Mouse (Mus musculus) thymus, postnatal 25 days (tissue): ENCODE results near the gene Gbp9.
A peak's percentile ranks its signal among the peaks of the same experiment; 100 is the strongest.
"Not testable (repeated sequence)": the region's sequence is repeated elsewhere in the genome, so short reads cannot be mapped to it uniquely, and the experiment has no call there.

Experiments
- DNase-seq: peaks from one replicate; pipeline ENCODE4 v3.0.0; 2022

Gene Gbp9

DNA sequence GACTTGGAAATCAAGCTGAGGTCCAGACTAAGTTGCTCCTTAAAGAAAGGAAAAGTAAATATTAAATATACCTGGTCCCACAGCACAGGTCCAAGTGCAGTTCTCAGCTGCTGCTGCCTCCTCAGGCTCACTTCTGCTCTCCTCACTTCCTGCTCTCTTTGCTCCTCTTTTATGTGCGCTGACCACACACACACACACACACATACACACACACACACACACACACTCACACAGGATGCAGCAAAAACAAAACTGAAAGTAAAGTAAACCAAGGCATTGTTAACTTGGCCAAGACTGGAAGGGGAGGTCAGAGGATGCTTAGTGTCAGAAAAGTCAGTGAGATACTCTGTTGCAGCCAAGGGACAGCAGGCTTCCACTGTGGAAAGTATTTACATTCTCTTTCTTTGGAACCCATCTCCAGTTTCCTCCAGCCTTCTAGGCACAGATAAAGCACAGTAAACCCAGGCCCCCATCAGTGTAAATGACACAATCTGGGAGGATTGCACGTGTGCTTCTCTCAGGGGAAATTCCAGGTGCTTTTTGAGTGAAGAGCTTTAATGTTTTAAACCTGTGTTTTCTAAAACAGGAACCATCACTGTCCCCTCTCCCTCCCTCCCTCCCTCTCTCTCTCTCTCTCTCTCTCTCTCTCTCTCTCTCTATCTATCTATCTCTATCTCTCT lies at the start of gene Gbp9, which contains the start of the genes Gbp8 and Gbp4:
Gene Gbp9, minus strand, starts transcription at position 131 of the 680 bp plus-strand sequence.
Gene Gbp8, minus strand, starts transcription at position 132 of the 680 bp plus-strand sequence.
Gene Gbp4, minus strand, starts transcription at position 178 of the 680 bp plus-strand sequence.
- peak; percentile 79 for DNase-seq

- no peak for DNase-seq
Observed at GRCm38 (mm10) chr5:105181446-105181845, 42.1 kb upstream of the Gbp9 start.

- DNase-seq: no peak
Observed at GRCm38 (mm10) chr5:105156582-105156981, 17.2 kb upstream of the Gbp9 start.

- DNase-seq: no peak
Observed at GRCm38 (mm10) chr5:105154049-105154448, 14.7 kb upstream of the Gbp9 start.

GRCm38 (mm10) chr5:105148062-105148461 lies 8.7 kb upstream of the Gbp9 start:
- DNase-seq: not testable (repeated sequence)

- DNase-seq: no peak
Observed at GRCm38 (mm10) chr5:105146447-105146846, 7.1 kb upstream of the Gbp9 start.

GRCm38 (mm10) chr5:105145731-105146130 lies 6.4 kb upstream of the Gbp9 start:
- not testable (repeated sequence) for DNase-seq

- DNase-seq: not testable (repeated sequence)
Observed at GRCm38 (mm10) chr5:105140089-105140810, 911 bp upstream of the Gbp9 start.

GRCm38 (mm10) chr5:105138906-105139305 lies 433 bp downstream of the Gbp9 start:
- DNase-seq: no peak

DNA sequence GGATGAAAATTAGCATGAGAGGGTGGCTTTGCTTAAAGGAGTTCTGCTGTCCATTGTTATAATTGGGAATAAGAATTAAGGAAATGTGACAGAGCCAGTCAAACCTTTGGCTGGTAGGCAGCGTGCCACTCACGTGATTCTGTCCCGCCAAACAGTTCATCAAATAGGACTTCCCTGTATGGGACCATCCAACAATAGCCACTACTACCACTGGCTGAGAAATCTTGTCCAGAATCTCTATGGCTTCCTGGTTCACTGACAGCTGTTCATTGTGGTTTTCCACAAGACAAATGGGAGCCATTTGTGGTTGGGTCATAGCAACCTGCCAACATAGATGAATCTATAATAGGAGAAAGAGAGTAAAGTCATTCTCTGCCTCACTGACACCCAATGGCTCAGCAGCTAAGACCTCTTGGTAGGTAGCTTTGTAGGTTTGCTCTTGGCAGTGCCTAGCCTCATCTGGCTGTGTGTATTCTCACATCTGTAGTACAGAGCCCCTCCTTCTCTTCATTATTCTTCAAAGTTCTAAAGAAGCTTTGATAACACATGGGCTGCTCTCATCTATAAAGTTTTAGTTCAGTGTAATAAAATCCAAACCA lies 2.5 kb downstream of the Gbp9 start:
- DNase-seq: not testable (repeated sequence)

GRCm38 (mm10) chr5:105121731-105122130 lies 17.6 kb downstream of the Gbp9 start:
- DNase-seq: not testable (repeated sequence)

DNA sequence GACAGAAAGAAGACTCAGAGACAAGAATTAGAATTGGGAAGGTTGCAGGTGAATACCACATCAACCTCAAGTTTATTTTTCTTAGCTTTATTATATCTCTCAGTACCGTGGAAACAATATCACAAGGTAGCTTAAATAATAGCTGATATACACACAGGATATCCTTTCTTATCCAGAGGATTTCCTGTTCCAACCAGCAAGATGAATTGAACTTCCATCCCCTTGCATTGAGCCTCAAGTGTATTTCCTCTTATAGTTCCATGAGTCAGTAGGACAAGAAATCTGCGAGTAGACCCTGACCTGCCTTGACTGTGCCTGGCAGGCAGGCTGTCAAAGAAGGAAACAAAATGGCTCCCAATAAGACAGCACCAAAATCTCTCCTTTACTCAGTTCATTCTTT lies 23.6 kb downstream of the Gbp9 start:
- no peak for DNase-seq

- DNase-seq: peak; percentile 63
Observed at GRCm38 (mm10) chr5:105114696-105115095, 24.6 kb downstream of the Gbp9 start.

DNA sequence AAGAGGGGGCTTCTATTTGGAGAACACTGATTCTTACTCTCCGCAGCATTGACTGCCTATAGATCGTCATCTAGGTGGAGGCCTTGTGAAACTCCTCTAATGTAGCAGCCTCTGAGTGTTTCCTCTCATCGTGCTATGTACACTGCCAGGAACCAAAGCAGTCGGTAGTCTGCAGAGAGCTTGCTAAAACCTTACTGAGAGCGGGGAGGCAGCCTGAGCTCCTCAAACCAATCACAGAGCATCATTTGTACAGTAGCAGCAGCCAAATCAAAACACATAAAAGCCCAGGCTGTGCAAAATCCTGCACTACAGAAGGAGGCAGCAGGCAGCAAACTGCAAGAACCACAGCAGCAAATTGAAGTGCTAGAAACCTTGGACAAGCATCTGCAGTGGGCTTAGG lies 25.7 kb downstream of the Gbp9 start:
- DNase-seq: peak; percentile 41

DNA sequence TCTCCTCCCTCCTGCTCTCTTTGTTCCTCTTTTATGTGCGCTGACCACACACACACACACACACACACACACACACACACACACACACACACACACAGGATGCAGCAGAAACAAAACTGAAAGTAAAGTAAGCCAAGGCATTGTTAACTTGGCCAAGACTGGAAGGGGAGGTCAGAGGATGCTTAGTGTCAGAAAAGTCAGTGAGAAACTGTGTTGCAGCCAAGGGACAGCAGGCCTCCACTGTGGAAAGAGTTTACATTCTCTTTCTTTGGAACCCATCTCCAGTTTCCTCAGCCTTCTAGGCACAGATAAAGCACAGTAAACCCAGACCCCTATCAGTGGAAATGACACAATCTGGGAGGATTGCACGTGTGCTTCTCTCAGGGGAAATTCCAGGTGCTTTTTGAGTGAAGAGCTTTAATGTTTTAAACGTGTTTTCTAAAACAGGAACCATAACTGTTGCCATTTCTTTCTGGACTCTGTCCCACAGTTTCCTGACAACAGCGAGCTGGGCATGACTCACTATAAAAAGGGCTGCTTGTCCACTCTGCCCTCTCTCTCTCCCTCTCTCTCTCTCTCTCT lies 29.0 kb downstream of the Gbp9 start:
- DNase-seq: peak; percentile 75

- DNase-seq: peak; percentile 47
Observed at GRCm38 (mm10) chr5:105109775-105110174, 29.6 kb downstream of the Gbp9 start.

GRCm38 (mm10) chr5:105105689-105106088 lies 33.6 kb downstream of the Gbp9 start:
- DNase-seq: not testable (repeated sequence)

DNA sequence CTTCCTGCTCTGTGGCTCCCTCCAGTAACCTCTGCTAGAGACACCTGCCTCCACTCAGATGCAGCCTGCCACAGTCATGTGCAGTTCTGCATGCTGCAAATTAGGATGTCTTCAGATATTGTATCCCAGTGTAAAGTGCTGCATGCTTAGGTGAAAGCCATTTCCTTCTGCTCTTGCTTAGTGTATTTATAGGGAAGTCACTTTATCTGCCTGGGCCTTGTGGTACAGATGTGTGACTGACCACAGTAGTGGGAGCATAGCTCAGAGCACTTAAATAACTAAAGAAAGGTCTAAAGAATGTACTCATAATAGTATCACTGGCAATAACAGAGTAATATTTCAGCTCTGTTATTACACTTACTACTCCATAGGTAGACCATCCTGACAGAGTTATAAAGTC lies 57.4 kb downstream of the Gbp9 start:
- DNase-seq: peak; percentile 27

DNA sequence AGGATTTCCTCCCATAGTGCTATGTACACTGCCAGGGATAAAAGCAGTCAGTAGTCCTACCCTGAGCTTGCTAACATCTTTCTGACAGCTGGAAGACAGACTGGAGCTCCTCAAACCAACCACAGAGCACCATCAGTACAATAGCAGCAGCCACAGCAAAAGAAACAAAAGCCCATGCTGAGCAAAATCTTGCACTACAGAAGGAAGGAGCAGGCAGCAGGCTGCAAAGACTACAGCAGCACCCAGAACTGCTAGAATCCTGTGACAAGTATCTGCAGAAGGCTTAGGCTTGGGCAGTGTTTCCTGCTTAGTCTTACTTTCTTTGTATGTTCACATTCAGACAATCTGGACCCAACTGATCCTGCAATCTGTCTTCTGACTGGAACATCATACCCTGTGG lies 71.0 kb downstream of the Gbp9 start:
- peak; percentile 73 for DNase-seq

GRCm38 (mm10) chr5:105064443-105064842 lies 74.9 kb downstream of the Gbp9 start:
- DNase-seq: peak; percentile 46

GRCm38 (mm10) chr5:105063321-105063720 lies 76.0 kb downstream of the Gbp9 start:
- peak; percentile 56 for DNase-seq

GRCm38 (mm10) chr5:105062403-105062802 lies 76.9 kb downstream of the Gbp9 start:
- not testable (repeated sequence) for DNase-seq

DNA sequence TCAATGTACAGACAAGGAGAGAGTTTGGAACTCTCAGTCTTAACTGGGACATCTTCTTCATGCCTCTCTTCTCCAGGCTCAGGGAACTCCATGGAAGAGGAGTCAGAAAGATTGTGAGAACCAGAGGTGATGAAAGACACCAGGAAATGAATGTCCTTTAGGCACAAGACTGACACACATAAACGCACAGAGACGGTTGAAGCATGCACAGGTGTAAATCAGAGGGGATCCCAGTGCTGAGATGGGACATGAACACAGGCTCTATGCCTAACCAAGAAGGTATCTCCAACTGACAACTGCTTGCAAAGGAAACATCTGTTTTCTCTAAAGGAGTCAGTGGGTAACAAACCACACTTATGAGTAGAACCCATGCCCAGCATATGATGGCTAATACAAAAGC lies 79.1 kb downstream of the Gbp9 start:
- peak; percentile 71 for DNase-seq
